Mouse (Mus musculus): ENCODE data around the gene Agps. TPM values are rescaled to one million over a fixed set of nuclear protein-coding genes. Genes with fewer than 3 reads are reported as not detected.

Gene Agps
- polyA plus RNA-seq, 1 experiment from 2014 or later = 10.9 TPM

- WGBS (ENCODE audit: insufficient replicate concordance) = 73% methylated on average over 5 of the region's 5 CpGs
- no peaks in the 10 kb centered on the region for H3K9me3 ChIP-seq (replicated peaks; ENCODE audit: control insufficient read depth, low read length)
- H3K27me3 ChIP-seq (ENCODE audit: control insufficient read depth, insufficient read depth, low read depth, low read length) = no peaks in the 10 kb centered on the region
- H3K4me3 ChIP-seq (ENCODE audit: low read depth, low read length) = no peak overlapping the region
- H3K4me2 ChIP-seq (ENCODE audit: low read depth, low read length) = no peak overlapping the region
- no peak for ATAC-seq (ENCODE audit: low read depth)
- H3K27ac ChIP-seq (ENCODE audit: low read length) = no peak overlapping the region
- no peaks in the 10 kb centered on the region for H3K4me1 ChIP-seq (ENCODE audit: control insufficient read depth, low read depth, low read length)
- H3K36me3 ChIP-seq (ENCODE audit: control insufficient read depth, insufficient read depth) = peaks cover 15% of the 10 kb centered on the region
- no peak overlapping the region for H3K9ac ChIP-seq (ENCODE audit: low read depth, low read length)
Observed at GRCm38 (mm10) chr2:75895711-75896110, 63.7 kb downstream of the Agps start.

- Histone ChIP-seq H3K4me1 (ENCODE audit: control insufficient read depth, low read depth, low read length) (no peaks in the 10 kb centered on the region), H3K27me3 (ENCODE audit: control insufficient read depth, insufficient read depth, low read depth, low read length) (no peaks in the 10 kb centered on the region), H3K27ac (ENCODE audit: low read length) (no peak overlapping the region), H3K4me3 (ENCODE audit: low read depth, low read length) (no peak overlapping the region), H3K9me3 (replicated peaks; ENCODE audit: control insufficient read depth, low read length) (no peaks in the 10 kb centered on the region), H3K4me2 (ENCODE audit: low read depth, low read length) (no peak overlapping the region), H3K36me3 (ENCODE audit: control insufficient read depth, insufficient read depth) (peaks cover 19% of the 10 kb centered on the region), H3K9ac (ENCODE audit: low read depth, low read length) (no peak overlapping the region)
- WGBS (ENCODE audit: insufficient replicate concordance) = 73% methylated on average over 1 of the region's 1 CpGs
- no peak for ATAC-seq (ENCODE audit: low read depth)
Observed at GRCm38 (mm10) chr2:75900281-75900680, 68.3 kb downstream of the Agps start.

- Histone ChIP-seq H3K27ac (ENCODE audit: low read length) (no peak overlapping the region), H3K4me1 (ENCODE audit: control insufficient read depth, low read depth, low read length) (no peaks in the 10 kb centered on the region), H3K27me3 (ENCODE audit: control insufficient read depth, insufficient read depth, low read depth, low read length) (no peaks in the 10 kb centered on the region), H3K4me2 (ENCODE audit: low read depth, low read length) (no peak overlapping the region), H3K9ac (ENCODE audit: low read depth, low read length) (no peak overlapping the region), H3K36me3 (ENCODE audit: control insufficient read depth, insufficient read depth) (peaks cover 17% of the 10 kb centered on the region), H3K4me3 (ENCODE audit: low read depth, low read length) (no peak overlapping the region), H3K9me3 (replicated peaks; ENCODE audit: control insufficient read depth, low read length) (no peaks in the 10 kb centered on the region)
- ATAC-seq (ENCODE audit: low read depth) = no peak
- 64% methylated on average over 9 of the region's 9 CpGs for WGBS (ENCODE audit: insufficient replicate concordance)
Observed at GRCm38 (mm10) chr2:75901869-75902268, 69.9 kb downstream of the Agps start.

GRCm38 (mm10) chr2:75907142-75907541, 75.2 kb downstream of the Agps start:
- H3K27ac ChIP-seq (ENCODE audit: low read length) = no peak overlapping the region
- no peak overlapping the region for H3K4me3 ChIP-seq (ENCODE audit: low read depth, low read length)
- no peak overlapping the region for H3K4me2 ChIP-seq (ENCODE audit: low read depth, low read length)
- H3K9ac ChIP-seq (ENCODE audit: low read depth, low read length) = no peak overlapping the region
- H3K27me3 ChIP-seq (ENCODE audit: control insufficient read depth, insufficient read depth, low read depth, low read length) = no peaks in the 10 kb centered on the region
- H3K4me1 ChIP-seq (ENCODE audit: control insufficient read depth, low read depth, low read length) = no peaks in the 10 kb centered on the region
- no peaks in the 10 kb centered on the region for H3K9me3 ChIP-seq (replicated peaks; ENCODE audit: control insufficient read depth, low read length)
- no peak for ATAC-seq (ENCODE audit: low read depth)
- 48% methylated on average over 1 of the region's 1 CpGs for WGBS (ENCODE audit: insufficient replicate concordance)
- peaks cover 4% of the 10 kb centered on the region; the same call in 1 of the 2 replicates for H3K36me3 ChIP-seq (ENCODE audit: control insufficient read depth, insufficient read depth)

- no peaks in the 10 kb centered on the region; the same call in 1 of the 2 replicates for H3K36me3 ChIP-seq (ENCODE audit: control insufficient read depth, insufficient read depth)
- no peak overlapping the region for H3K27ac ChIP-seq (ENCODE audit: low read length)
- no peak overlapping the region for H3K9ac ChIP-seq (ENCODE audit: low read depth, low read length)
- no peaks in the 10 kb centered on the region for H3K4me1 ChIP-seq (ENCODE audit: control insufficient read depth, low read depth, low read length)
- ATAC-seq (ENCODE audit: low read depth) = no peak
- H3K9me3 ChIP-seq (replicated peaks; ENCODE audit: control insufficient read depth, low read length) = no peaks in the 10 kb centered on the region
- 79% methylated on average over 3 of the region's 3 CpGs for WGBS (ENCODE audit: insufficient replicate concordance)
- H3K4me2 ChIP-seq (ENCODE audit: low read depth, low read length) = no peak overlapping the region
- H3K27me3 ChIP-seq (ENCODE audit: control insufficient read depth, insufficient read depth, low read depth, low read length) = no peaks in the 10 kb centered on the region
- no peak overlapping the region for H3K4me3 ChIP-seq (ENCODE audit: low read depth, low read length)
Observed at GRCm38 (mm10) chr2:75915040-75915439, 83.1 kb downstream of the Agps start.

- Histone ChIP-seq H3K9ac (ENCODE audit: low read depth, low read length) (no peak overlapping the region), H3K4me1 (ENCODE audit: control insufficient read depth, low read depth, low read length) (no peaks in the 10 kb centered on the region), H3K4me2 (ENCODE audit: low read depth, low read length) (no peak overlapping the region), H3K4me3 (ENCODE audit: low read depth, low read length) (no peak overlapping the region), H3K9me3 (replicated peaks; ENCODE audit: control insufficient read depth, low read length) (no peaks in the 10 kb centered on the region), H3K27ac (ENCODE audit: low read length) (no peak overlapping the region), H3K27me3 (ENCODE audit: control insufficient read depth, insufficient read depth, low read depth, low read length) (no peaks in the 10 kb centered on the region), H3K36me3 (ENCODE audit: control insufficient read depth, insufficient read depth) (no peaks in the 10 kb centered on the region)
- no peak for ATAC-seq (ENCODE audit: low read depth)
- WGBS (ENCODE audit: insufficient replicate concordance) = 82% methylated on average over 4 of the region's 4 CpGs
Observed at GRCm38 (mm10) chr2:75923807-75924340, 91.9 kb downstream of the Agps start.

GRCm38 (mm10) chr2:75926061-75926460, 94.1 kb downstream of the Agps start:
- H3K4me1 ChIP-seq (ENCODE audit: control insufficient read depth, low read depth, low read length) = no peaks in the 10 kb centered on the region
- no peak overlapping the region for H3K27ac ChIP-seq (ENCODE audit: low read length)
- no peaks in the 10 kb centered on the region for H3K36me3 ChIP-seq (ENCODE audit: control insufficient read depth, insufficient read depth)
- H3K9ac ChIP-seq (ENCODE audit: low read depth, low read length) = no peak overlapping the region
- H3K4me2 ChIP-seq (ENCODE audit: low read depth, low read length) = no peak overlapping the region
- 74% methylated on average over 5 of the region's 5 CpGs for WGBS (ENCODE audit: insufficient replicate concordance)
- H3K27me3 ChIP-seq (ENCODE audit: control insufficient read depth, insufficient read depth, low read depth, low read length) = no peaks in the 10 kb centered on the region
- no peak for ATAC-seq (ENCODE audit: low read depth)
- no peaks in the 10 kb centered on the region for H3K9me3 ChIP-seq (replicated peaks; ENCODE audit: control insufficient read depth, low read length)
- H3K4me3 ChIP-seq (ENCODE audit: low read depth, low read length) = no peak overlapping the region

GRCm38 (mm10) chr2:75928011-75928410, 96.0 kb downstream of the Agps start:
- Histone ChIP-seq H3K9me3 (replicated peaks; ENCODE audit: control insufficient read depth, low read length) (no peaks in the 10 kb centered on the region), H3K4me3 (ENCODE audit: low read depth, low read length) (no peak overlapping the region), H3K9ac (ENCODE audit: low read depth, low read length) (no peak overlapping the region), H3K4me1 (ENCODE audit: control insufficient read depth, low read depth, low read length) (no peaks in the 10 kb centered on the region), H3K36me3 (ENCODE audit: control insufficient read depth, insufficient read depth) (no peaks in the 10 kb centered on the region), H3K27ac (ENCODE audit: low read length) (no peak overlapping the region), H3K27me3 (ENCODE audit: control insufficient read depth, insufficient read depth, low read depth, low read length) (no peaks in the 10 kb centered on the region), H3K4me2 (ENCODE audit: low read depth, low read length) (no peak overlapping the region)
- no peak for ATAC-seq (ENCODE audit: low read depth)
- 74% methylated on average over 3 of the region's 3 CpGs for WGBS (ENCODE audit: insufficient replicate concordance)

GRCm38 (mm10) chr2:75929141-75929540, 97.2 kb downstream of the Agps start:
- no peaks in the 10 kb centered on the region for H3K9me3 ChIP-seq (replicated peaks; ENCODE audit: control insufficient read depth, low read length)
- H3K27ac ChIP-seq (ENCODE audit: low read length) = no peak overlapping the region
- H3K4me3 ChIP-seq (ENCODE audit: low read depth, low read length) = no peak overlapping the region
- H3K4me1 ChIP-seq (ENCODE audit: control insufficient read depth, low read depth, low read length) = no peaks in the 10 kb centered on the region
- H3K36me3 ChIP-seq (ENCODE audit: control insufficient read depth, insufficient read depth) = no peaks in the 10 kb centered on the region
- no peaks in the 10 kb centered on the region for H3K27me3 ChIP-seq (ENCODE audit: control insufficient read depth, insufficient read depth, low read depth, low read length)
- no peak for ATAC-seq (ENCODE audit: low read depth)
- H3K9ac ChIP-seq (ENCODE audit: low read depth, low read length) = no peak overlapping the region
- H3K4me2 ChIP-seq (ENCODE audit: low read depth, low read length) = no peak overlapping the region
- WGBS (ENCODE audit: insufficient replicate concordance) = 76% methylated on average over 2 of the region's 2 CpGs

Measured in liver, embryonic 16.5 days (tissue).